Mouse (Mus musculus): ENCODE results near the gene Cc2d2b. TPM values are rescaled to one million over a fixed set of nuclear protein-coding genes. Genes with fewer than 3 reads are reported as not detected.

Gene Cc2d2b
- total and polyA plus RNA-seq, 3 experiments, result not detected

DNA sequence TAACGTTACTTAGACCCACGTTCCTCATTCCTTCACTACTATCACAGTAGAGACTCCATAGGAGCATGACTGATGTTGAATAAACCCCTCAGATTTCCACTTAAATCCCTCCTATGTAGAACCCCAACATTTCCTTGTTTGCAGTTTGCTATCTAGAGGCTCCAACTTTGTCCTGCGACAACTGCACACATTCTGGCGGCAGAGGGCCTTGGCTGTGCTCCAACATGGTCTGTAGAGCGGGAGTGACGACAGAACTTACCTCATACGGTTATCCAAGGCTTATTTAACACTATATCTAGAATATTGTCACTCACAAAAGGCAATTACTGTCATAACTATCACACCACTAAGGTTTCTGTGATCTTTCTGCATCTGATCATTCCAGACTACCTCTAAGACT lies 78.2 kb downstream of the Cc2d2b start:
- TF ChIP-seq CTCF (conservative IDR thresholded peaks at IDR 0.05 in 1 of 2, IDR thresholded peaks at IDR 0.05 in 1 of 2; ENCODE audit: low read depth in 2 of 2, low read length in 2 of 2) (no peak), IRF4 (IDR thresholded peaks at IDR 0.05; ENCODE audit: low read depth, low read length) (no peak), CHD1 (IDR thresholded peaks at IDR 0.05; ENCODE audit: low read depth, low read length) (no peak), UBTF (IDR thresholded peaks at IDR 0.05; ENCODE audit: low read depth, low read length) (no peak), MAFK (IDR thresholded peaks at IDR 0.05; ENCODE audit: insufficient replicate concordance, low read length) (no peak), NRF1 (IDR thresholded peaks at IDR 0.05; ENCODE audit: low read depth, low read length) (no peak), POLR2A (IDR thresholded peaks at IDR 0.05; ENCODE audit: low read depth, low read length) (no peak), TCF12 (IDR thresholded peaks at IDR 0.05; ENCODE audit: low read depth, low read length) (no peak), EP300 (IDR thresholded peaks at IDR 0.05; ENCODE audit: low read length) (no peak), RAD21 (IDR thresholded peaks at IDR 0.05; ENCODE audit: low read depth, low read length) (no peak), E2F4 (IDR thresholded peaks at IDR 0.05; ENCODE audit: insufficient replicate concordance, low read depth, low read length) (no peak), JUND (conservative IDR thresholded peaks at IDR 0.05; ENCODE audit: low read depth, low read length) (no peak), POLR2AphosphoS2 (IDR thresholded peaks at IDR 0.05; ENCODE audit: low read depth, low read length) (no peak)
- Histone ChIP-seq H3K79me2 (replicated peaks; ENCODE audit: control insufficient read depth, extremely low read depth, insufficient read depth, poor library complexity, severe bottlenecking) (no peaks in the 10 kb centered on the region), H3K36me3 (replicated peaks in 1 of 2; ENCODE audit: control insufficient read depth in 1 of 2, insufficient read depth in 1 of 2, low read length in 1 of 2) (no peaks in the 10 kb centered on the region), H3K9me3 (replicated peaks; ENCODE audit: low read length) (no peaks in the 10 kb centered on the region), H3K4me1 (ENCODE audit: control insufficient read depth in 1 of 2, insufficient read depth in 2 of 2) (peaks cover 3 to 17% of the 10 kb centered on the region in 2 experiments; a peak in 3 of 4 replicates), H3K27me3 (replicated peaks) (no peaks in the 10 kb centered on the region), H3K4me2 (ENCODE audit: insufficient read depth, low read depth, poor library complexity, severe bottlenecking) (no peak overlapping the region), H3K27ac (ENCODE audit: insufficient read depth, low read depth) (no peak overlapping the region), H3K9ac (ENCODE audit: insufficient read depth, low read depth) (no peak overlapping the region), H3K4me3 (replicated peaks in 1 of 3; ENCODE audit: low read depth in 2 of 3, low read length in 2 of 3, poor library complexity in 1 of 3) (no peak overlapping the region)
- dilution Hi-C loops (cut with MboI; ENCODE audit: extremely low pct_ligation_motif_present, extremely low pct_unique_long_range_greater_than_20kb, low sequenced_read_pairs) (no loop called here), in situ Hi-C loops (cut with MboI; ENCODE audit: low pct_ligation_motif_present, low pct_unique_long_range_greater_than_20kb, low sequenced_read_pairs) (no loop called here)
- no peak for DNase-seq (ENCODE audit: extremely low read depth)

DNA sequence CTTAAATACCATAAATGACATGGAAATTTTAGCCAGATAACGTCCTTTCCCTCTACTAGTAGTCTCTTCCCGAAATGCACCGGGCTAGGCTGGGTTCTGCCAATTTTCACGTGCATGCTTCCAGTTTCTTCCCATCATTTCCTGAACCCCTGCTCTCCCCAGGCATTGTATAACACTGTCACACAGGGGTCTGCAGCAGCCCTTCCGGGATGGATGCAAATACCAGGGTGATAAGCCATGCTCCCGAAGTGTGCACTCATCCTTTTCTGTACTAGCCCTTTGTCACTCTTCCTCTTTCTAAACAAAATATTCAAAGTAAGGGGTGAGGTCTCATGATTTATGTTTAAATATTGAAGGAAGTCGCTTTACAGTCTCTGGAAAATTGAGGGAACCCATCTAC lies 81.6 kb downstream of the Cc2d2b start:
- H3K27me3 ChIP-seq (replicated peaks), result no peaks in the 10 kb centered on the region
- in situ Hi-C loops (cut with MboI; ENCODE audit: low pct_ligation_motif_present, low pct_unique_long_range_greater_than_20kb, low sequenced_read_pairs) (loop anchor here (5.0 kb wide), 1 partner anchor 72 kb away; no protein-coding TSS in a partner anchor), dilution Hi-C loops (cut with MboI; ENCODE audit: extremely low pct_ligation_motif_present, extremely low pct_unique_long_range_greater_than_20kb, low sequenced_read_pairs) (no loop called here)
- peak overlapping the region in 2 of 3 experiments; percentile 67 to 83 for H3K4me3 ChIP-seq (replicated peaks in 1 of 3; ENCODE audit: low read depth in 2 of 3, low read length in 2 of 3, poor library complexity in 1 of 3)
- DNase-seq (ENCODE audit: extremely low read depth), result no peak
- H3K4me2 ChIP-seq (ENCODE audit: insufficient read depth, low read depth, poor library complexity, severe bottlenecking), result peak overlapping the region; percentile 79
- H3K4me1 ChIP-seq (ENCODE audit: control insufficient read depth in 1 of 2, insufficient read depth in 2 of 2), result peaks cover 6 to 22% of the 10 kb centered on the region in 2 experiments
- H3K9ac ChIP-seq (ENCODE audit: insufficient read depth, low read depth), result peak overlapping the region; percentile 63; the same call in 1 of the 2 replicates
- no peaks in the 10 kb centered on the region for H3K9me3 ChIP-seq (replicated peaks; ENCODE audit: low read length)
- TF ChIP-seq USF2 (conservative IDR thresholded peaks at IDR 0.05; ENCODE audit: low read depth, low read length) (no peak), BHLHE40 (IDR thresholded peaks at IDR 0.05; ENCODE audit: low read depth, low read length) (peak; percentile 43; the same call in 1 of the 2 replicates), ELF1 (IDR thresholded peaks at IDR 0.05; ENCODE audit: low read depth, low read length) (peak; percentile 54), NRF1 (IDR thresholded peaks at IDR 0.05; ENCODE audit: low read depth, low read length) (no peak), HCFC1 (IDR thresholded peaks at IDR 0.05; ENCODE audit: low read depth, low read length) (no peak)
- no peak overlapping the region for H3K27ac ChIP-seq (ENCODE audit: insufficient read depth, low read depth)
- peaks cover 2% of the 10 kb centered on the region; the same call in 1 of the 2 replicates for H3K79me2 ChIP-seq (replicated peaks; ENCODE audit: control insufficient read depth, extremely low read depth, insufficient read depth, poor library complexity, severe bottlenecking)
- H3K36me3 ChIP-seq (replicated peaks in 1 of 2; ENCODE audit: control insufficient read depth in 1 of 2, insufficient read depth in 1 of 2, low read length in 1 of 2), result peaks cover 0 to 7% of the 10 kb centered on the region in 2 experiments
